Mouse (Mus musculus) CD4-positive helper T cell, adult 2 months (primary cell): Measurements from ENCODE around the gene Ric8a.
A peak's percentile ranks its signal among the peaks of the same experiment; 100 is the strongest.

Experiments used
- DNase-seq: peaks from one replicate; pipeline ENCODE4 v3.0.0-alpha.2; 2012; ENCODE audit warnings: low read depth, missing footprints, low spot score

Ric8a gene

DNA sequence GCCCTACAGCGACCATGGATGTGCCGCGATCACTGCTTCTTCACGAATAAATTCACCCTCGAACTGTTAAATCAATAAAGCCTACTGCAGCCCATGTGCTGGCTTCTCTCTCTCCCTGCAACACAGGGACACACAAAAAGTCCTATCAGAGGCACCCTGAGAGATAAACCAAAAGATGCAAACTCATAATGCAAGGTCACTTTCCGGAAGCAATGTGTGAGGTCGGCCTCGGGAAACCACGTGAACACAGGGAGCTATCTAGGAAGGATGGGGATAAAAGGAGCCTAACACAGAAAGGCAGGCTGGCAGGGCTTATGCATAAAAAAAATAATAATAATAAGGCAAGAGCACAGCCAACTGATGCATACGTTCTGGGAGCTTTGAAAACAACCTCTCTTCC, 10.1 kb upstream of the Ric8a start:
- DNase-seq, result no peak

DNA sequence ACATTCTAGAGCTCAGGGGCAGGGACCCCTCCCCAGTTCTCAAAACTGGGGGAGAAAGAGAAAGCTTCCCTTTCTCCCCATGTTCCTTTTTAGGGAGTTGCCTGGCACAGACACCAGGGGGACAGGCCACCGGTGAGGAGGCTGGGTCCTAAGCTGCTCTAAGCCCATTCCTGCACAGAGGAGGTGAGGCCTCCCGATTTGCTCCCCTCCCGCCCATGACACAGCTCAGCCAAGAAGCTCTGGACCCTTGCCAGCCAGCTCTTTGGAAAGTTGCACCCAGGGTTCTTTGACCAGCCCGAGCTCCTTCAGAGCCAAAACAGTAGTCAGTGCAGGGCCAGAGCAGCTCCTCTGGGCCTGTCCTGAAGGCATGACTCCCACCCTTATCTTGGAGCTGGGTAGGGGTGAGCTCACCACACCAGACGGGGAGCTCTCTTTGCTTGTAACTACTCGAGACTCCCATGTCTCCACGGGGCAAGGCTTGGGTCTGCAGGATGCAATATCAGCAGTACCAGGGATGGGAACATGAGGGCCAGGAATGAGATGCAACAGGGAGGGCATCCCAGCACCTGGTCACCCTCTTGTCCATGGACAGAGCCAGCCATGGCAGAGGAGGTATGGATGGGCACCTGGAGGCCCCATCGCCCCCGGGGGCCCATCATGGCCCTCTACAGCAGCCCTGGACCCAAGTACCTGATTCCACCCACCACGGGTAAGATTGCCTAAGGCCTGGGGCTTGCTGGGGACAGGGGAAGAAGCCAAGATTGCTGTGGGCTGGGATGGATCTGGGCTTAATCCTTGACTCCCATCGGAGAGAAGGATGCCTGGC, 8.8 kb upstream of the Ric8a start, which contains the start of gene Odf3:
Odf3 (plus strand) TSS at position 51 of the 826 bp plus-strand sequence.
- DNase-seq, result no peak

DNA sequence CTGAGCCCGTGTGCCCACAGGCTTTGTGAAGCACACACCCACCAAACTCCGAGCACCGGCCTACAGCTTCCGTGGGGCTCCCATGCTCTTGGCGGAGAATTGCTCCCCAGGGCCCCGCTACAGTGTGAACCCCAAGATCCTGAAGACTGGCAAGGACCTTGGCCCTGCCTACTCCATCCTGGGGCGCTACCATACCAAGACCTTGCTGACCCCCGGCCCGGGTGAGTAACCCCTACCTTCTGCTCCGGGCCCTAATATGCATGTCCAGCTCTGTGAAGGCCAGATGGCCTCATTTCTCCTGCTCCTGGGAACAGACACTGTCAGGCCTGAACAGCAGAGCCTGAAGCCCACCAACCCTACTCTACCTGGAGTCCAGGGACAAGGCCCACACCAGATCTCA, 8.2 kb upstream of the Ric8a start:
- DNase-seq, result no peak

DNA sequence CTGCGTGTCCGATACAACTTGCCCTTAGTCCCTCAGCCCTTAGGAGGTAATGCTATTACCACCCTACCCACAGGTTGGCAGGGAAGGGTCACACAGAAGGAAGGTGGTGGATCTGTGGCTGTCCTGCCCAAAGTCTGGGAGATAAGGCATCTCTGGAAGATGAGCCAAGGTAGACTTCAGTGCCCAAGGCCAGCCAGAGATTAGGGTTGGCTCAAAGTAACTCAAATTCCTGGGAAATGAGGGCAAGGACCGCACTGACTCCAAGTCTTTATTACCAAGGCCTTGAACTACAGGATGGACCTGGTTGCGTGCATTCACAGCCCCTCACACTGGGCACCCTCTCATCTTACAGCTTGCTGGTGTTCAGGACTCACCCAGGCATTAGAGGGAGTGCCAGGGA, 4.8 kb upstream of the Ric8a start:
- DNase-seq, result no peak

DNA sequence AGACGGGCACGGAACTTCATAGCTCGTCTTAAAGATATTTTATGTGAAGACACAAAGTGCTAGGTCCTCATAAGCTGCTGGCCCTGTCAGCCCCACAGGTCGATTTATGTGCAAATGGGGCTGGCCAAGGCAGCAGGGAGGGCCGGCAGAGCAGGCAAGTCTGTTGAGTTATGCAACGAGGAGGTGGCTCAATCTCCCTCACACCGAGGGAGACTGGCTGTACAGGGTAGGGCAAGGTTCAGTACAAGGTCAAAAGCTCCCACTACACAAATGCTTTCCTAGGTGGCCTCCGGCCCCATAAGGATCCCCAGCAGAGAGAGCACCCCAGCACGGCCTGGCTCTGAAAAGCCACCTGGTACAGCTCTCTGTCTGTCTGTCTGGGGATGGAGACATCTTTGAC, 3.4 kb upstream of the Ric8a start:
- no peak for DNase-seq

DNA sequence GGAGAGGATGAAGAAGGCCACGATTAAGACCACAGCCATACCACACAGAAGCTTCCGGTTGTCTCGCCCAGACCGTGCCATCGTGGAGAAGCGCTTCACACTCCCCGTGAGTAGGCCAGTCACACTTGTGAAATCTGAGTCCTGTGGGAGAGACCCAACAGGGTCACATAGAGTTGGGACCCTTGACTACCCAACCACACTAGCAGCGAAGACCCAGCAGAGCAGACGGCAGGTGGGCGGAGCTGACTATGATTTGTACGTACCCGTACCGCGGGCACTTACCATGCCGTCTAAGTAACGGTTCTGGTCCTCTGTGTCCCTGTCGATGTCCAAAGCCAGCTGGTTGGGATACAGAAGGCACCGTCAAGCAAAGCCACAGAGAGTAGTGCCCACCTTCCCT, 2.3 kb upstream of the Ric8a start:
- no peak for DNase-seq

DNA sequence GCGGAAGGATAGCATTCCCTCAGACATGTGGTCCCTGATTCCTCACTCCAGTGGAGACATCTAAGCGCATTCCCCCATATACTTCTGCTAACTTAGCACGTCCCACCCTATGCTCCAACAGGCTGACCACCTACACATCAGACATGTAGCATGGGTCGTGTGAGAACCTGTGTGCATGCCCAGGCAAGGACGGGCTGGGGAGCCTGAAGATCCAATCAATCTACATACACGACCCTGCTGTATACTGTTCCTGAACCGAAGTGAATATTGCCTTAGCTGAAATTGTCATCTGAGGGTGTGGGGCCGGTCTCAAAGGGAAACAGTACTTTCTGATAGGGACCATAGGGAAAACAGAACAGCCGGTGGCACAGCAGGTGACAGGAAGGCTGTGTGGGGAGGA, 1.6 kb upstream of the Ric8a start:
- no peak for DNase-seq

DNA sequence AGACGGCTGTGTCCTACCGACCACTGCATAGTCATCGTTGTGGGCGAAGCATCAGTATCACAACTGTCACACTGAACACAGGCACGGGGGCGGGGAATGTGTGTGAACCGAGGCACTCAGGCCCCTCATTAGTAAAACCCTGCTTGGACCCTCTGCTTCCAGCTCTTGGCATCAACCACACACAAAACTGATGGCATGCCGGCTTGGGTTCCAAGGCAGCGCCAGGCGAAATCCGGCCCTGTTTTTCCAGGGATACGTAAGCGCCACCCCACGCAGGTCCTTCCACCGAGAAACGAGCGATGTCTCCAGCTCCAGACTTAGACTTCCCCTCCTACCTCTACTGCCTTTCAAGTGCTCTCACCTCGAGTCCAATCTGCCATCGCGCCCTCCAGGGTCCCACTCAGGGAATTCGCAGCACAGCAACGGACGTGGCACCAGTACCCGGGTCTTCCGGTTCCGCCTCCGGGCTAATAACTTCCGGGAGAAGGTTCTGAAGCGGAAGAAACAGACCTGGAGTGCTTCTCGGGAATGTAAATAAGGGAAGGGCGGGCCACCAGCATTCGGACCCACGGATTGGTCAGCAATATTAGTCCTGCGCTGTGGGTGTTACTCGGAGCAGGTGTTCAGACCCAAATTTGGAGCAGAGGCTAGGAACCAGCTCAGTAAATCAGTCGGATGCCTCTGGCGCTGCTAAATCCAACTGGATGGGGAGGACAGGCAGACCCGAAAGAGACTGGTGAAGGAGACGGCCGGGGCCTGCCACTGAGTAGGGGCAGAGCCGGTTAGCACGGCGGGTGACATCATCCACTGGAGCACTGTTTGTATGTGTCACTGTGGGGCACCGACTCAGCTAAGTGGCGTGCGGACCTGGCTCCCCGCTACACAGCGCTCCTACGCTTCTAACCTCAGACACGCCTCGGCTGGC, 635 bp upstream of the Ric8a start, which contains the start of gene Gm45785:
Gm45785 (minus strand) TSS at position 472 of the 925 bp plus-strand sequence.
- peak; percentile 86 for DNase-seq

DNA sequence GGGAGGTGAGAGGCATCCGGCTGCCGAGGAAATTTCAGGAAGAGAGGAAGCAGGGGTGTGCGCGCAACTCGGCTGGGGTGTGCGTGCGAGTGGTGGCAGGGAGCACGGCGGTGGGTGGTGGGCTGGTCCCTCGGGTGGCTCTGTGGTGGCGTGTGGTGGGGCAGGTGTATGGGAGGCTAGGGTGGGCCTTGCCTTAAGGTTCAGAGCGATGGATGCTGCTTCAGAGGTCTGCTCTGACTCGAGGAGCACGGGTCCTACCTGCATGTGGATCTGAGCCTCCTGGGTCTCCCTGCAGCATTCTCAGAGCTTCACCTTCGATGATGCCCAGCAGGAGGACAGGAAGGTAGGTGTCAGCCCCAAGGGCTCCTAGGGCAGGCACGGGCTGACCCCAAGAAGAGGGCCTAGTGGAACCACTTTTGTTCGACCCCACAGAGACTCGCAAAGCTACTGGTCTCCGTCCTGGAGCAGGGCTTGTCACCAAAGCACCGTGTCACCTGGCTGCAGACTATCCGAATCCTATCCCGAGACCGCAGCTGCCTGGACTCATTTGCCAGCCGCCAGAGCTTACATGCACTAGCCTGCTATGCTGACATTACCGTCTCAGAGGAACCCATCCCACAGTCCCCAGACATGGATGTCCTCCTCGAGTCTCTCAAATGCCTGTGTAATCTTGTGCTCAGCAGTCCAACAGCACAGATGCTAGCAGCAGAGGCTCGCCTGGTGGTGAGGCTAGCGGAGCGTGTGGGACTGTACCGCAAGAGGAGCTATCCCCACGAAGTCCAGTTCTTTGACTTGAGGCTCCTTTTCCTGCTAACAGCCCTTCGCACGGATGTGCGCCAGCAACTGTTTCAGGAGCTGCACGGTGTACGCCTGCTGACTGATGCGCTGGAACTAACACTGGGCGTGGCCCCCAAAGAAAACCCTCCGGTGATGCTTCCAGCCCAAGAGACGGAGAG, 1.1 kb downstream of the Ric8a start, which contains the start of gene Bet1l:
Bet1l (minus strand) TSS at position 28 of the 956 bp plus-strand sequence.
- DNase-seq, result no peak

DNA sequence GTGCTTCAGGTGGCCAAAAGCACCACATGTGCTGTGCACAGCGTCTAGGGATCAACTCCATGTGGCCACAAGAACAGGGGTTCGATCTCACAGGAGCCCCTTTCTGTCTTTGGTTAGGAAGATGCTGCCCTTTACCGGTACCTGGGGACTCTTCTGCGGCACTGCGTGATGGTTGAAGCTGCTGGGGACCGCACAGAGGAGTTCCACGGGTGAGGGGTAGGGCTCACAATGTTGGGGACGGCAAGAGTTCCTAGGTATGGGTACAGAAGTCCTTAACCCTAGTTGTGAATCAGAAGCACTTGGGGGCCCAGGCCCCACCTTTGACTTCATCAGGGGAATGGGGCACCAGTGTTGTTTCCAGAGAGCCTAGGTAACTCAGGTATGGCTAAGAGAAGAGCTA, 2.0 kb downstream of the Ric8a start:
- no peak for DNase-seq

DNA sequence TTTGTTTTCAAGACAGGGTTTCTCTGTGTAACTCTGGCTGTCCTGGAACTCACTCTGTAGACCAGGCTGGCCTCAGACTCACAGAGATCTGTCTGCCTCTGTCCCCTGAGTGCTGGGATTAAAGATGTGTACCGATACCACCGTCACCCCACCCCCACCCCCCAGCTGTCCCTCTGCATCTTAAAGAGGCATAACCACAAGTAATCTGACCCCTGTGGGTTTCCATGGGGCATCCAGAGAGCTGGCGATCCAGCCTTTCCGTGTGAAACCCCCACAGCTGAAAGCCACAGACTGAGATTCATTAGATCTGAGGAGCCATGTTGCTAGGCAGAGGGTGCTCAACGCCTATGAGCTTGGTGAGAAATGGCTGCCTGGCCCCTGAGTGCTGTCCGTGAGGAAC, 3.2 kb downstream of the Ric8a start:
- no peak for DNase-seq

DNA sequence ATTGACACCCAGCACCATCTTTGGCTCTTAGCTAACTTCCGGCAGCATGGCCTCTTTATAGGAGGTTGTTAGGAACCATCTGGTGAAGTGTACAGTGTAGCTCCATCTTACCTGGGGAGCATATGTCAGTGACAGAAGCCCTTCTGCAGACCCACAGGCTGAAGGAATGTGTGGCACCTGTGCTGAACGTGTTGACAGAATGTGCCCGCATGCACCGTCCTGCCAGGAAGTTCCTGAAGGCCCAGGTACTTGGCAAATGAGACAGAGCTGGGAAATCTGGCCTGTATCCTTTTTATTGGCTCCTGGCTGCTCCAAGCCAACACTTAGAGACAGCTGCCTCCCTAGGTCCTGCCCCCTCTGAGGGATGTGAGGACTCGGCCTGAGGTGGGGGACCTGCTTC, 4.0 kb downstream of the Ric8a start:
- no peak for DNase-seq

DNA sequence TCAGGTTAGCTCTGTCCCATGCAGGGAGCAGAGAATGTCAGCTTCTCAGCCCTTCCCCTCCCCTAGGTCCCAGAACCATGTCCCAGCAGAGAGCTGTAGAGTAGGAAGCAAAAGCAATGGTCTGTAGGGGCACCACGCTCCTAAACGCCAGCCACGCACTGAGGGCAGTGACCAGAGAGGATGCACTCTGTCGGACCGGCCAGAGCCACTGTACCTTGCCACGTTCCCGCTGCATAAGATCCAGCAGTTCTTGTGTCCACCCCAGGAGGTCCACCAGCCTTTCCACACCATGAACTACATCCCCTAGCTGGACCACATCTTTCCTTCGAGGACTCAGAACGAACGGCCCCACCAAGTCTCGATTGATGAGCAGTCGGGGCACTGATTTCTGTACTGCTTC, 8.0 kb downstream of the Ric8a start:
- no peak for DNase-seq

DNA sequence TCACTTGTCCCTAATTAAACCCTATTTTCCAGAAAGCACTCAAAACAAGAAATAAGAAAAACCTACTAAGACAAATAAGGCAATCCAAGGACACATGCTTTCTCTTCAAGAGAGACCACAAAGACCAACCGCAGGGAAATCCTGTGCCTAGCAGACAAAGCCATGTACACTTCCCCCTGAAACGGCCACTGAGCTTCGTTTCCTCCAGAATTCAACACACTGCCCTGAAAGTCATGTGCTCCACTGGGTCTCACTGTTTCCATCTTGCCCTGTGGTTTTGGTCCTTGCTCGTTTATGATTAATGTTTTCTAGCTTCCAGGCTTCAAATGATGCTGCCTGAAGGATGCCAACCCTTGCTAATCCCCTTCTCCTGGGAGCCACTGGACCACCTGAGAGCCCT, 17.5 kb downstream of the Ric8a start:
- DNase-seq, result no peak

DNA sequence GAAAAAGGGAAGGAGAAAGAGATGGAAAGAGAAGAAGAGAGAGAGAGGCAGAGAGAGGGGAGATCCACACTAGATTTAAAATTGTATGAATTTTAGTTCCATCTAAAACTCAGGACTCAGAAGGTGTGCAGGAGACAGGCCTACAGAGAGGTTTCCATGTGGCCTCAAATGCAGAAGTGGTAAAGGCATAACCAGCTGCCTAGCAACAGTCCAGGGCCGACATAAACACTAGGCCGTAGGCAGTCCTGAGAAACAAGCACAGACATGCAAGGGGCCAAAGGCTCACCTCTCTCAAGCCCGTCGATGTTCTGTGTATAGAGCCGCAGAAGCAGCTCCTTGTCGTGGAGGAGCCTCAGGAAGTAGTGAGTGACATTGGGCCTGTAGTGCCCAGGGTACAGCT, 20.6 kb downstream of the Ric8a start:
- no peak for DNase-seq

DNA sequence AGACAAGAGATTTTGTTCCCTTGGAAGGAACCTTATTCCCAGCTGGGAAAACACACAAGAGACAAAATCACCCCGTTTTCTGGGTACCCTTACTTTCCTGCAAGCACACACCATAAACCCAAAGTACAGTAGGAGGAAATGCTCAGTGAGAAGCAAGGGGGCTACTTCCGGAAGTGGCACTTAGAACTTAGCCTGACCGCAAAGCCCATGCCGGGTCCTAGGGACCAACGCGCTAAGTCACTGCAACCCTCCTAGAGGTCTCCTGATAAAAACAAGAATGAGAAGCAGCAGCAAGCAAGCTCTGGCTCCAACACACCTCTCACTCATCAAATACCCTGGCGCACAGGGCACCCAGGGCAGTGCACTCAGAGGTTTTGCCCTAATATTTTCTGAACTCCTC, 22.6 kb downstream of the Ric8a start:
- no peak for DNase-seq

DNA sequence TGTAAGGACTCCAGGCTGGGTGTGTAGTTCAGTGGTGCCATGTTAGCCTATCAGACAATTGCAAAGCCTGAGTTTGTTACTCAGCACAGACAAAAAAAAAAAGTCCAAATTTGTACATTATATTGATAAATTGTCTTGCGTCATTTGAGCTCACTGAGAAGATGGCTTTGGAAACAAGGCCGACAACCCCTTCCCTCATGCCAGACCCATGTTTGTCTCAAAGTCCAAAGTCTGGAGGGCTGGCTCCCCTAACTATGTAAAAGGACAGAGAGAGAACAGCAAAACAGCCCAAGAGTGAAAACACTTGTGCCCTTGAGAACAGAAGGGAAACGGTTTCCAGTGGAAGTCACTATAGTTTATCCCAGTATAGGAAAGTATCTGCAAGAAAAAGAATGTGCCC, 23.7 kb downstream of the Ric8a start:
- no peak for DNase-seq

DNA sequence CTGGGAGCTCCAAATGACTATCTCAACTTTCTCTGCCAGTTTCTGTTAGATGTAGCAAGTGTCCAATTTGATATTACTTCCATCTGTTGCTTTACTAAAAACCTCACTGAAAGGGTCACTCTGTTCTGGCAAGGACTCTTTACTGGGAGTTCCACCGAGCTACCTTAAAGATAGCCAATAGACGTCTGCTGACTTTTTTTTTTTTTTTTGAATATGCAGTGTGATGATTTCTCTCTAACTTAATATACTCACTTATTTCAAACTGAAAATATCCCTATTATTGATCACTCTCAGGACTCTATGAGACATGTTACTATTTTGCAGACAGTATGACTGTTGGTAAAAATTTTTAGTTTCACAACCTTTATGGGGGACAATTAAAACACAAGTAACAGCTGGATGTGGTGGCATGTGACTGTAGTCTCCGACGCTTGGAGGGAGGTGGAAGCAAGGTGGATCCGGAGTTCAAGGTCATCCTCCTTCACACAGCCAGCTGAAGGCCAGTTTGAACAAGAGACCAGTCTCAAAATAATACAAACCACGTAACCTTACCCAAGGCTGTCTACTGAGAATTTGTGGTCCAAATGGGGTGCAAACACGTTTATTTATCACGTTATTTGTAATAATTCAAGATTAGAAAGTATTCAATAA, 24.2 kb downstream of the Ric8a start:
- no peak for DNase-seq

DNA sequence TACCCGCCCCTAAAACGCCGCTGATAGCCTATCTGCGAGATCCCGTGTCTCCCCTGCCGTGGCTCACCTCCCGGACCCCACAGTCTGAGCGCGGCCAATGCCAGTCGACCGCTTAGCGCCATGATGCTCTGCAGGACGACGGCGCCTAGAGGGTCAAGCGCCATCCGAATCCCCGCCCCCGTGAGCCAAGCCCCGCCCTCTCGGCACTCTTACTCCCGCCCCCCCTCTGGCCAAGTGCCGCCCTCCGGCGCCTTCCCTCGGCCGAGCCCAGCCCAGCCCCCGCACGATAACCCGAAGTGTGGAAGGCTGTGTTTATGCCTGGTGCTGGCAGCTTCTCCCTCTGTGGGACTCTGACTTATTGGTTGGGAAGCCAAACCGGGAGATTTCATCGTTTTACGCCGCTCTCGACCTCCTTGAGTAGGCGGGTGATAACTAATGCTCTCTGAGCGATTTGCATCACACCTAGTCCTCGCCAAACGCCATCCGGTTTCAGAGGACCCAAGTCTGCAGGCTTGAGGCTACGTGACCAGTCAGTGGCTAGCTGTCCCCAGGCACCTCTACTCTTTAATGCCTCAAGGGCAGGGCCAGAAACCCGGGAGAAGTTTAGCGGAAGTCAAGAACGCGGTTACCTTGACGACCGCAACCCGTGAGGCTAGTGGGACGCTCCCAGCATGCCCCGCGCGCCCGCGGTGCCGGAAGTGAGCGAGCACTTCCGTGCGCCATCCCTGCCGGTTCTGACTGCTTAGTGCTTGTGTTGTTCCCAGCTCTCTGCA, 25.1 kb downstream of the Ric8a start, which contains the start of the genes Psmd13 and Sirt3:
Psmd13 (plus strand) TSS at position 273 of the 773 bp plus-strand sequence.
Sirt3 (minus strand) TSS at position 614 of the 773 bp plus-strand sequence.
- DNase-seq, result peak; percentile 94

DNA sequence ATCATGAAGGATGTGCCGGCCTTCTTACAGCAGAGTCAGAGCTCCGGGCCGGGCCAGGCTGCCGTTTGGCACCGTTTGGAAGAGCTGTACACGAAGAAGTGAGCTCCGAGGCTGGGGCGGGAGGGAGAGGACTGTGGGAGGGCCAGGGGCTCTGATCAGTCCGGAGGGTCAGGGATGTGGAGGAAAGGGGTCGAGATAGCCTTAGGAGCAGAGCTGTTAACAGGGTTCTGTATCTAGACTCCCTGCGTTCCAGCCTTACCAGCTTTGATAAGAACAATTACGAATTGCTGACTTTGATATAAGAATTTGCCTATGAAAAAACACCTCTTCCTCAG, 25.7 kb downstream of the Ric8a start:
- no peak for DNase-seq
